Mouse (Mus musculus) ES-Bruce4 (cell line): ENCODE measurements around the gene Olfr748.

Experiments used
- CTCF ChIP-seq: IDR thresholded peaks from one replicate; pipeline ENCODE4 v1.8.1; 2011; ENCODE audit warnings: low read depth, low read length
- EP300 ChIP-seq: IDR thresholded peaks from 2 replicates; pipeline ENCODE4 v1.6.1; 2011; ENCODE audit warnings: low read depth, low read length; ENCODE audit not compliant: insufficient read depth

DNA sequence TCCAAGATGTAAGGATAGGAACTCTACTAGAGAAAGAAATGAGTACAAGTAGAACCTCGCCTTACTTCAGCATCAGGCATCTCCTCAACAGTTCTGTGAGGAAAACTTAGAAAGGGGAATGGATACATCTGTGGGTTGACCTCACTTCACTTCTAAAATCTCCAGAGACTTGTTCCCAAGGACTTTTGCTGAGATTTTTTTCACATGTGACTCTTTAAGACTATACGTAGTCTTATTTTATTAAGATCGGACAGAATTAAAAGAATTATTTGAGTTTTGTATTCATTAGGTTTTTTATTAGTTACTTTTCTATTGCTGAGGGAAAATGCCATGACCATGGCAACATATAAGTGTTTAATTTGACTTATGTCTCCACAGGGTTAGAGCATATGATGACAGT is 14.1 kb upstream of the Olfr748 start, which contains the start of gene Olfr747:
- no peak for TF ChIP-seq CTCF
- no peak for TF ChIP-seq EP300
